Mouse (Mus musculus) heart, adult 11 months (tissue): ENCODE measurements around the gene 8030411F24Rik.
"Not testable (repeated sequence)": the region's sequence is repeated elsewhere in the genome, so short reads cannot be mapped to it uniquely, and the experiment has no call there.

Experiments used
- DNase-seq: peaks from one replicate; pipeline ENCODE4 v3.0.0; 2022

8030411F24Rik gene

GRCm38 (mm10) chr2:148781709-148782108 is at the start of gene 8030411F24Rik:
Gene 8030411F24Rik (plus strand): TSS chr2:148782009.
- peak; percentile 64 for DNase-seq

GRCm38 (mm10) chr2:148732327-148733000 is 49.3 kb upstream of the 8030411F24Rik start, which contains the start of gene Napb:
Gene Napb (minus strand): TSS chr2:148732467.
- peak; percentile 100 for DNase-seq

- peak; percentile 74 for DNase-seq
Observed at GRCm38 (mm10) chr2:148743001-148743400, 38.8 kb upstream of the 8030411F24Rik start.

GRCm38 (mm10) chr2:148743846-148744407 is 37.9 kb upstream of the 8030411F24Rik start:
- DNase-seq = peak; percentile 49

GRCm38 (mm10) chr2:148750058-148750457 is 31.8 kb upstream of the 8030411F24Rik start, which contains the start of gene Cstl1:
Gene Cstl1 (plus strand): TSS chr2:148750358.
- no peak for DNase-seq

- peak; percentile 89 for DNase-seq
Observed at GRCm38 (mm10) chr2:148751893-148752813, 29.7 kb upstream of the 8030411F24Rik start.

GRCm38 (mm10) chr2:148754310-148754846 is 27.4 kb upstream of the 8030411F24Rik start:
- no peak for DNase-seq

- DNase-seq = peak; percentile 78
Observed at GRCm38 (mm10) chr2:148763648-148764388, 18.0 kb upstream of the 8030411F24Rik start.

- DNase-seq = not testable (repeated sequence)
Observed at GRCm38 (mm10) chr2:148771397-148771796, 10.4 kb upstream of the 8030411F24Rik start, which contains the start of gene Cst11. Gene Cst11 (minus strand): TSS chr2:148771497.

- DNase-seq = peak; percentile 80
Observed at GRCm38 (mm10) chr2:148789142-148789541, 7.3 kb downstream of the 8030411F24Rik start, which contains the start of gene Cst12. Gene Cst12 (plus strand): TSS chr2:148789361.

GRCm38 (mm10) chr2:148798485-148798884 is 16.7 kb downstream of the 8030411F24Rik start, which contains the start of gene Cst8:
Gene Cst8 (plus strand): TSS chr2:148798785.
- DNase-seq = no peak

GRCm38 (mm10) chr2:148801491-148801921 is 19.7 kb downstream of the 8030411F24Rik start:
- peak; percentile 84 for DNase-seq

- DNase-seq = no peak
Observed at GRCm38 (mm10) chr2:148806696-148807095, 24.9 kb downstream of the 8030411F24Rik start.

GRCm38 (mm10) chr2:148819909-148820308 is 38.1 kb downstream of the 8030411F24Rik start, which contains the start of gene Cst13:
Gene Cst13 (plus strand): TSS chr2:148820081.
- DNase-seq = peak; percentile 75

GRCm38 (mm10) chr2:148825986-148826385 is 44.2 kb downstream of the 8030411F24Rik start:
- DNase-seq = no peak

GRCm38 (mm10) chr2:148834912-148835311 is 53.1 kb downstream of the 8030411F24Rik start, which contains the start of gene Cst9:
Gene Cst9 (plus strand): TSS chr2:148835147.
- peak; percentile 79 for DNase-seq
